Mouse (Mus musculus) kidney, adult 8-10 months (tissue): ENCODE results near the gene Gm2075.
"Not testable (repeated sequence)": the region's sequence is repeated elsewhere in the genome, so short reads cannot be mapped to it uniquely, and the experiment has no call there.

ENCODE experiments used
- DNase-seq, 2 experiments: peaks; one replicate each; pipeline ENCODE4 v3.0.0; 2022

Gm2075 gene

GRCm38 (mm10) chr12:88011548-88011947 lies at the start of gene Gm2075:
Gm2075 (plus strand) TSS chr12:88011848.
- not testable (repeated sequence) for DNase-seq

- DNase-seq = peak in 1 of 2 experiments; percentile 17
Observed at GRCm38 (mm10) chr12:87984000-87984399, 27.6 kb upstream of the Gm2075 start.

- not testable (repeated sequence) for DNase-seq
Observed at GRCm38 (mm10) chr12:88004118-88004517, 7.5 kb upstream of the Gm2075 start.

GRCm38 (mm10) chr12:88018671-88019070 lies 7.0 kb downstream of the Gm2075 start, which contains the start of gene Gm6803:
Gm6803 (minus strand) TSS chr12:88018771.
- not testable (repeated sequence) for DNase-seq

- not testable (repeated sequence) for DNase-seq
Observed at GRCm38 (mm10) chr12:88026704-88027103, 15.1 kb downstream of the Gm2075 start, which contains the start of gene Gm2056. Gm2056 (plus strand) TSS chr12:88027004.

GRCm38 (mm10) chr12:88032250-88032649 lies 20.6 kb downstream of the Gm2075 start:
- DNase-seq = not testable (repeated sequence)

- DNase-seq = peak in 1 of 2 experiments; percentile 4
Observed at GRCm38 (mm10) chr12:88039062-88039461, 27.4 kb downstream of the Gm2075 start.

GRCm38 (mm10) chr12:88039703-88040102 lies 28.1 kb downstream of the Gm2075 start:
- DNase-seq = not testable (repeated sequence)

- not testable (repeated sequence) for DNase-seq
Observed at GRCm38 (mm10) chr12:88045226-88045625, 33.6 kb downstream of the Gm2075 start.
